Mouse (Mus musculus) brain, embryonic 14.5 days (tissue): ENCODE data around the gene Atg3.

Experiments used
- CTCF ChIP-seq: fragments of 200-500 bp; IDR thresholded peaks from 2 replicates; pipeline ENCODE4 v1.5.1; 2012; ENCODE audit warnings: inconsistent platforms, mild to moderate bottlenecking, moderate library complexity, borderline replicate concordance; ENCODE audit not compliant: insufficient read depth, insufficient read length; ENCODE audit errors: extremely low read depth
- POLR2A ChIP-seq: fragments of 200-500 bp; IDR thresholded peaks from 2 replicates; pipeline ENCODE4 v1.6.1; 2012; ENCODE audit warnings: mild to moderate bottlenecking, inconsistent platforms, borderline replicate concordance; ENCODE audit not compliant: poor library complexity, insufficient read depth, insufficient read length, severe bottlenecking; ENCODE audit errors: extremely low read depth

GRCm38 (mm10) chr16:45196816-45197215 is 38.2 kb downstream of the Atg3 start:
- TF ChIP-seq POLR2A, result no peak
- TF ChIP-seq CTCF, result peak; percentile 73; the same call in 1 of the 2 replicates
